Mouse (Mus musculus): ENCODE measurements around the gene Gm28635. TPM values are rescaled to one million over a fixed set of nuclear protein-coding genes. Genes with fewer than 3 reads are reported as not detected.

Gene Gm28635
- total and polyA plus RNA-seq, 3 experiments, result not detected

- peaks cover 36% of the 10 kb centered on the region for H3K4me1 ChIP-seq (ENCODE audit: insufficient read depth, low read depth, low read length)
- H3K27me3 ChIP-seq (ENCODE audit: insufficient read depth, low read length), result no peaks in the 10 kb centered on the region
- TF ChIP-seq CTCF (IDR thresholded peaks at IDR 0.05; ENCODE audit: low read depth, low read length) (no peak), POLR2AphosphoS5 (IDR thresholded peaks at IDR 0.05; ENCODE audit: insufficient replicate concordance, low read depth, low read length) (no peak), GATA2 (IDR thresholded peaks at IDR 0.05; ENCODE audit: borderline replicate concordance, low read depth, low read length) (no peak), TAL1 (conservative IDR thresholded peaks at IDR 0.05; ENCODE audit: low read depth, low read length) (no peak), GATA1 (IDR thresholded peaks at IDR 0.05; ENCODE audit: borderline replicate concordance, low read length) (no peak)
- peaks cover 26% of the 10 kb centered on the region for H3K36me3 ChIP-seq (replicated peaks)
- H3K4me3 ChIP-seq (ENCODE audit: low read depth, low read length), result peak overlapping the region; percentile 90
- no peak for DNase-seq (ENCODE audit: low spot score)
- no peaks in the 10 kb centered on the region for H3K9me3 ChIP-seq (replicated peaks)
- no peak for ATAC-seq (ENCODE audit: extremely low read depth, insufficient number of reproducible peaks, low FRiP score, poor library complexity, severe bottlenecking)
These were observed 36.6 kb upstream of the Gm28635 start for GRCm38 (mm10) chr2:84714422-84714810.

GRCm38 (mm10) chr2:84711898-84712297 is 34.1 kb upstream of the Gm28635 start:
- no peak for ATAC-seq (ENCODE audit: extremely low read depth, insufficient number of reproducible peaks, low FRiP score, poor library complexity, severe bottlenecking)
- no peak overlapping the region for H3K4me3 ChIP-seq (ENCODE audit: low read depth, low read length)

DNA sequence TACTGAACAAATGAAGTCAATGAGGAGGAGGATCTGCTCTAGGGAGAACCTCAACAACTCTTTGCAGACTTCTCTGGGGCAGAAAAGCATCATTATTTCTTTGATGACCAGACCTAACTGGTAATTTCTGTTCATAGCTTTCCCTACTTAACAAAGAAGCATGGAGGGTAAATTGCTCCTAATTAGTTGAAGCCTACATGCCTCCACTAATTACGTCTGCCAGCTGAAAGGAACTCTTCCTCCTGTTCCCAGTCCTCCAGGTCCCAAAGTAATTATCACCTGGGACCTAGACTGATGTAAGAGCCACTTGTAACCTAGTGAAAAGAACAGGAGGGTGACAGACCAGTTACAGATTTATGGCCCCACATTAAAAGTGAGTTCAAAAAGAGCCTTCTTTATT is 29.7 kb upstream of the Gm28635 start:
- Histone ChIP-seq H3K9me3 (replicated peaks) (no peaks in the 10 kb centered on the region), H3K4me1 (ENCODE audit: insufficient read depth, low read depth, low read length) (peaks cover 23% of the 10 kb centered on the region), H3K27me3 (ENCODE audit: insufficient read depth, low read length) (no peaks in the 10 kb centered on the region), H3K36me3 (replicated peaks) (peaks cover 85% of the 10 kb centered on the region), H3K4me3 (ENCODE audit: low read depth, low read length) (no peak overlapping the region)
- DNase-seq (ENCODE audit: low spot score), result no peak
- no peak for ATAC-seq (ENCODE audit: extremely low read depth, insufficient number of reproducible peaks, low FRiP score, poor library complexity, severe bottlenecking)
- TF ChIP-seq GATA1 (IDR thresholded peaks at IDR 0.05; ENCODE audit: borderline replicate concordance, low read length) (no peak), GATA2 (IDR thresholded peaks at IDR 0.05; ENCODE audit: borderline replicate concordance, low read depth, low read length) (no peak), POLR2AphosphoS5 (IDR thresholded peaks at IDR 0.05; ENCODE audit: insufficient replicate concordance, low read depth, low read length) (no peak), CTCF (IDR thresholded peaks at IDR 0.05; ENCODE audit: low read depth, low read length) (no peak), TAL1 (conservative IDR thresholded peaks at IDR 0.05; ENCODE audit: low read depth, low read length) (no peak)

More at GRCm38 (mm10) chr2:84711898-84712297, 34.1 kb upstream of the Gm28635 start:
- no peak for DNase-seq (ENCODE audit: low spot score)
- no peaks in the 10 kb centered on the region for H3K9me3 ChIP-seq (replicated peaks)
- H3K36me3 ChIP-seq (replicated peaks), result peaks cover 51% of the 10 kb centered on the region
- H3K27me3 ChIP-seq (ENCODE audit: insufficient read depth, low read length), result no peaks in the 10 kb centered on the region
- TF ChIP-seq CTCF (IDR thresholded peaks at IDR 0.05; ENCODE audit: low read depth, low read length), result no peak
- no peak for TF ChIP-seq GATA2 (IDR thresholded peaks at IDR 0.05; ENCODE audit: borderline replicate concordance, low read depth, low read length)
- TF ChIP-seq GATA1 (IDR thresholded peaks at IDR 0.05; ENCODE audit: borderline replicate concordance, low read length), result no peak
- TF ChIP-seq TAL1 (conservative IDR thresholded peaks at IDR 0.05; ENCODE audit: low read depth, low read length), result no peak
- TF ChIP-seq POLR2AphosphoS5 (IDR thresholded peaks at IDR 0.05; ENCODE audit: insufficient replicate concordance, low read depth, low read length), result no peak
- peaks cover 29% of the 10 kb centered on the region for H3K4me1 ChIP-seq (ENCODE audit: insufficient read depth, low read depth, low read length)

GRCm38 (mm10) chr2:84705295-84705694 is 27.5 kb upstream of the Gm28635 start:
- H3K27me3 ChIP-seq (ENCODE audit: insufficient read depth, low read length), result no peaks in the 10 kb centered on the region
- DNase-seq (ENCODE audit: low spot score), result no peak
- H3K9me3 ChIP-seq (replicated peaks), result no peaks in the 10 kb centered on the region
- peaks cover 19% of the 10 kb centered on the region for H3K4me1 ChIP-seq (ENCODE audit: insufficient read depth, low read depth, low read length)
- H3K4me3 ChIP-seq (ENCODE audit: low read depth, low read length), result no peak overlapping the region
- TF ChIP-seq GATA2 (IDR thresholded peaks at IDR 0.05; ENCODE audit: borderline replicate concordance, low read depth, low read length) (no peak), CTCF (IDR thresholded peaks at IDR 0.05; ENCODE audit: low read depth, low read length) (no peak), POLR2AphosphoS5 (IDR thresholded peaks at IDR 0.05; ENCODE audit: insufficient replicate concordance, low read depth, low read length) (no peak), GATA1 (IDR thresholded peaks at IDR 0.05; ENCODE audit: borderline replicate concordance, low read length) (no peak), TAL1 (conservative IDR thresholded peaks at IDR 0.05; ENCODE audit: low read depth, low read length) (no peak)
- peaks cover 89% of the 10 kb centered on the region for H3K36me3 ChIP-seq (replicated peaks)
- no peak for ATAC-seq (ENCODE audit: extremely low read depth, insufficient number of reproducible peaks, low FRiP score, poor library complexity, severe bottlenecking)

DNA sequence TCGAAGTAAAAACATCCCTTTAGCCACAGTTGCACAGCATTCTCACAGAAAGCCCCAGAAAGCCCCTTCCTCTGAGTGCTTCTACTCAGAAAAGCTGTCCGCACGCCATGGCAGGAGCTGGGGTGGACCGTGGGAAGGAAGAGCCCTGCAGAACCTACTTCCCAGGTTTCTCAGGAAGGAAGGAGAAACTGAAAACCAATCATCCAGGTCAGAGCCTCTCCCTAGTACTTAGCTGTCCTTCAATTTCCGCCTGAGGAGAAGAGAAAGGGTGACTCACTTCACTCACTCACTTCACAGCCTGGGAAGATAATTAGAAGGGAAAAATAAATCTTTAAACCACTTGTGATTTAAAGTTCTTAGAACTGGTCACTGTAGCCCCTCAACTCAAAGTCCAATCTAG is 26.5 kb upstream of the Gm28635 start:
- H3K4me1 ChIP-seq (ENCODE audit: insufficient read depth, low read depth, low read length), result peaks cover 16% of the 10 kb centered on the region
- H3K9me3 ChIP-seq (replicated peaks), result no peaks in the 10 kb centered on the region
- peaks cover 87% of the 10 kb centered on the region for H3K36me3 ChIP-seq (replicated peaks)
- H3K4me3 ChIP-seq (ENCODE audit: low read depth, low read length), result no peak overlapping the region
- H3K27me3 ChIP-seq (ENCODE audit: insufficient read depth, low read length), result no peaks in the 10 kb centered on the region
- ATAC-seq (ENCODE audit: extremely low read depth, insufficient number of reproducible peaks, low FRiP score, poor library complexity, severe bottlenecking) (no peak), DNase-seq (ENCODE audit: low spot score) (no peak)
- TF ChIP-seq TAL1 (conservative IDR thresholded peaks at IDR 0.05; ENCODE audit: low read depth, low read length) (no peak), GATA2 (IDR thresholded peaks at IDR 0.05; ENCODE audit: borderline replicate concordance, low read depth, low read length) (no peak), CTCF (IDR thresholded peaks at IDR 0.05; ENCODE audit: low read depth, low read length) (no peak), GATA1 (IDR thresholded peaks at IDR 0.05; ENCODE audit: borderline replicate concordance, low read length) (no peak), POLR2AphosphoS5 (IDR thresholded peaks at IDR 0.05; ENCODE audit: insufficient replicate concordance, low read depth, low read length) (no peak)

DNA sequence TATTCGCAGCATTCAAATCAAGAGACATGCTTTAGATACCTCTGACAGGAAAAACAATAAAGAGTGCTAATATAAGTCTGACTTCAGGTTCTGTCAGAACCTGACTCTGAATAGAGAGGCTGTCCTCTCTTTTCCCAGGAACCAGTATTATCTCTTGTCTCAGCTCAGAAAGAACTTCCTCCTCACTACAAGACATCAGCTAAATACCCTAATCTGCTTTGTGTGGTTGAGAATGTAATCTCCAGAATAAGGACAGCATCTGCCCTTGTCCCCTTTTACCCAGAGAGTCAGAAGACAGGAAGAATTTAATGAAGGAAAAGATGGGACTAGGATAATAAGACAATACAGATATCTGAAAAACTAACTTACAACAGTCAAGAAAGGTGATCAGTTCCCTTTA is 25.7 kb upstream of the Gm28635 start:
- ATAC-seq (ENCODE audit: extremely low read depth, insufficient number of reproducible peaks, low FRiP score, poor library complexity, severe bottlenecking) (peak; percentile 62), DNase-seq (ENCODE audit: low spot score) (no peak)
- Histone ChIP-seq H3K27me3 (ENCODE audit: insufficient read depth, low read length) (no peaks in the 10 kb centered on the region), H3K9me3 (replicated peaks) (no peaks in the 10 kb centered on the region), H3K4me3 (ENCODE audit: low read depth, low read length) (no peak overlapping the region), H3K4me1 (ENCODE audit: insufficient read depth, low read depth, low read length) (peaks cover 16% of the 10 kb centered on the region), H3K36me3 (replicated peaks) (peaks cover 86% of the 10 kb centered on the region)
- TF ChIP-seq GATA1 (IDR thresholded peaks at IDR 0.05; ENCODE audit: borderline replicate concordance, low read length) (no peak), POLR2AphosphoS5 (IDR thresholded peaks at IDR 0.05; ENCODE audit: insufficient replicate concordance, low read depth, low read length) (no peak), CTCF (IDR thresholded peaks at IDR 0.05; ENCODE audit: low read depth, low read length) (no peak), TAL1 (conservative IDR thresholded peaks at IDR 0.05; ENCODE audit: low read depth, low read length) (no peak), GATA2 (IDR thresholded peaks at IDR 0.05; ENCODE audit: borderline replicate concordance, low read depth, low read length) (no peak)

All from G1E (cell line).